Mouse (Mus musculus): Measurements from ENCODE around the gene Ntn4.
A peak's percentile ranks its signal among the peaks of the same experiment; 100 is the strongest.

Ntn4 gene

DNA sequence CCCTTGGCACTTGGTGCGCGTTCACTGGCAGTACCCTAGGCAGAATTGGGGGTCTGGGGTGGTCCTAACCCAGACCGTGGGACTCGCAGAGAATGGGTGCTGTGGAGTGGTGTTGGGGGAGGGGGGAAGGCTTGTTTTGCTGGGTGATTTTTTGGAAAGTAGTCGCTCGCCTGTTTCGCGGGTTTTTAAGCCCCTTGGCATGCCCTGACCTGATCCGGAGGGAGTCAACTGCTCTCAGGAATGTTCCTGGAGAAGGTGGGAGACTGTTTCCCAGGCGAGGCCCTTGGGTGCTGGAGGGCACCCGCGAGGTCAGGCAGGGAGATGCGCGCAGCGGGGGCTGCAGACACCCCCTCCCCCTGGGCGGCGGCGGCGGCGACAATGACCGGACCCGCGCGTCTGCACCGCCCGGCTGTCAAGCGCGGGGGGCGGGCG lies at the start of gene Ntn4:
Gene Ntn4 (plus strand): TSS at position 161 of the 432 bp plus-strand sequence.
- peak in 1 of 2 experiments; percentile 64 for DNase-seq

DNA sequence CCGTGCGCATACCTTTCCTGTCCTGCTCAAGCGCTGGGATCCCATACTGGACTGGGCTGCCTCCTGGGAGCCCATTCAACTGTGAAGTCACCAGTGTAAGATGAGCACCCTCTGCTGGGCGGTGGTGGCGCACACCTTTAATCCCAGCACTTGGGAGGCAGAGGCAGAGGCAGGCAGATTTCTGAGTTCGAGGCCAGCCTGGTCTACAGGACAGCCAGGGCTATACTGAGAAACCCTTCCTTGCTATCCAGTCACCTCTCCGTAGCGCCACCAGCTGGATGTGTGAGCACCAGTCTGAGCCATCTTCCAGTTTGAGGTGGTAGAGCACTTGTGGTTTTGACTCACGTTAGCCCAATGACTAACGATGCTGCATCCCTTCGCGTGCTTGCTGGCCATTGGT lies 48.0 kb upstream of the Ntn4 start:
- peak in 1 of 2 experiments; percentile 18 for DNase-seq

DNA sequence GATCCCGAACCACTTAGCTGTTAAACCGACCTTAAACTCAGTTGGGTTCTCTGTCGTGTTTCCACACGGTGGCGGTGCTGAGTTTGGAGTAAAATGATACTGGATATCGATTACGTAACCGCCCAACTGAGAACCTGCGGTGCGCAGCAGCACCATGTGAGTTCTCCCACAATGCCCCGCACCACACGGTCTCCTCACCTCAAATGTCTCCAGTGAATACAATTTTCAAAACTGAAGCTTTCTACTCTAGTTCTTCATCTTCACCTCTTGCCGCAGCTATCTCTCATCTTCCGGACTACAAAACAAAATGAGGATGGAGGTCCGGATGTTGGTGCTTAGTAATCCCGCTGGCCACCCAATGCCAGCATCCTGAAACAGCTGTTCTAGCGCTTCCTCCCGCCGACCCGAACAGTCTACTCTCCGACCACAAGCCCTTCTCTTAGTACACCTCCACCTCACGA lies 46.4 kb upstream of the Ntn4 start:
- DNase-seq, result peak; percentile 85 to 86

DNA sequence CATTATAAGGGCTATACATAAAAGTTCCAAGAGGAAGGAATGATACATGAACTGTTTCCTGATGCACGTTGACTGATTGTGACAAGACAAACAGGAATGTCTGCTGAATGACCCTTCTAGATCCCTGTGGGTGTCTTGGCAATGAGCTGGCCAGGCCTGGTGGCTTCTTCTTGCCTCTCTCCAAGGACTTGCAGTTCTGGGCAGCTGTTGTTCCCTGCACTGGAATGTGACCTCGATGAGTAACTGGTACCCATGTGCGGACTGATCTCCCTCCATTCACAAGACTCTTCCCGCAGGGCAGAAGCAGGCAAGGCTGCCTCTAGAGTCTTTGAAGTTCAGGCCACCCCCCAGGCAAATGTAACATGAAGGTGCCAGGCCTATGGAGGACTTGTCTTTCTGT lies 44.6 kb upstream of the Ntn4 start:
- no peak for DNase-seq

DNA sequence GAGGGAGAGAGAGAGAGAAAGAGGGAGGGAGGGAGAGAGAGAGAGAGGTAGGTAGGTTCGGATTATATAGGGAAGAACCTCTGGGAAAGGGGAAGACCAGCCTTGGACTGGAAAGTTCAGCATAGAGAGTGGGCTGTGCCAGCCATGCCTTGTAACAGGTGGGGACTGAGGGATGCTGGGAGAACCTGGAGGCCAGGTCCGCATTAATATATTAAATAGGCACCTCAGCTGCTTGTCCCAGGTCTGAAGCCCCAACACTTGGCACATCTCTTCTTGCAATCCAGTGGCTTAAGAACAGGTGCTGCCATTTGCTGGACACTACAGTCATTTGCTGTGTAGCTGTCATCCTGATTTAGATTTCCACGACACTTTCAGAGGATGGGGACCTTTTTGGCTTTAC lies 43.8 kb upstream of the Ntn4 start:
- DNase-seq, result no peak

DNA sequence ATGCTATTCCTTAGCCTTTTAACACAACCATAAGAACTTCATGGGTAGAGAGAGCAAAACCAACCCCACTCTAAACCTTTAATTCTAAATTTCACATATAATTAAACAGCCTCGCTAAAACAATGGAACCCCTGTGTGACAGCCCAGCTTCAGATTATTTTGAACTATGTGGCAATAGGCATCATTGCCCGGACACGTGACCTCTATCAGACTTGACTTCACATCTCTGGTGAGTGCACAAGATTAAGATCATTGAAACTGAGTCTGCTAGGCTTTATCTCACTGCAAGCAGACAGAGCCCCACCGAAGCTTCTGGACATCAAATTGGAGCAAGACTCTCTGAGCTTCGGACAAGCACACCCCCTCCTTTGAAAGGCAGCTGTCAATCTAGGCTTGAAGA lies 38.2 kb upstream of the Ntn4 start:
- DNase-seq, result no peak

DNA sequence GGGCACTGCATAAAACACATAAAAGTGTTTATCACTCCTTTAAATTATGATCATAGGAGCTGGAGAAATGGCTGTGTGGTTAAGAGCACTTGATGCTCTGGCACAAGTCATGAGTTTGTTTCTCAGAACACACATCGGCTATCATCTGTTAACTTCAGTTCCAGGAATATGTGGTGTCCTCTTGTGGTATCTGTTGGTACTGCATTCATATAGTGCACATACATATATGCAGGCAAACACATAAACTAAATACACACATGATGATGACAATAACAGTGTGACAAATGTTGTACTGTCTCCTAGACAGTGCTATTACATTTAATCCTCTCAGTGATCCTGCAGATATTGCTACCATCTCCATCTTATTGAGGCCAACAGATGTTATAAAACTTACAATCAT lies 37.2 kb upstream of the Ntn4 start:
- DNase-seq, result no peak

DNA sequence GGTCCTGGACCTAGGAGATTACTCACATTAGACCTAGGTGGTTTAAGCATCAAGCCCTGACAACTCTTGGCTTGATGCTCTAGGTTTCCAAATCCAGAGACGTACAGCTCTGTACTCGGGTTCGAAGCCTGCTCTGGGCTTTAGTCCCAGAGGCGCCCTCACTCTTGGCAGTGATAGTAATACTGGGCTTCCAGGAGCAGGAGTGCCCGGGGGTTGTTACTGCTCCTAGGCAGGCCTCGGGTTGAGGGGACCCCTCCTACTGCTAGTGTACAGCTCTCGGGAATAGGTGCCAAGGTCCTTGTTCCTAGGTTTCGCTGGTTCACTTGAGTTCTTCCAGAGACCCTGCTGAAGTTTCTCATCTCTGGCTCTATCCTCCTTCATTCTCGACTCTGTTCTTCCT lies 34.2 kb upstream of the Ntn4 start:
- no peak for DNase-seq

DNA sequence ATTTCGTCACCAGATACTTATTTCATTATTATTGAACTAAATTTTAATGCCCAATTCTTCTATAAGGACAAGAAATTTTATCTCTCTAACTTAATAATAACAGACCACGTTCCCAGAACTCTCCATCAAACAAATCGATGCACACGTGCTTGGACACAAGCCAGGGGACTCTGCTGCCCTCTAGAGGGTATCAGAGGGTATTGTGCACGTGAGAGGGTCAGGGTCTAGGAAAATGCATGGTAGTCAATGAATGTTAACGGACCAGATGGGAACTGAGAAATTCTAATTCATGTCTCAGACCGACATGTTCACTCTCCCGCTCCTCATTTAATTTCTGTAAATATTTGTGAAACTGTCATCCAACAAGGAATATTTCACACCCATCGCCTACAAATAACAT lies 32.4 kb upstream of the Ntn4 start:
- no peak for DNase-seq

DNA sequence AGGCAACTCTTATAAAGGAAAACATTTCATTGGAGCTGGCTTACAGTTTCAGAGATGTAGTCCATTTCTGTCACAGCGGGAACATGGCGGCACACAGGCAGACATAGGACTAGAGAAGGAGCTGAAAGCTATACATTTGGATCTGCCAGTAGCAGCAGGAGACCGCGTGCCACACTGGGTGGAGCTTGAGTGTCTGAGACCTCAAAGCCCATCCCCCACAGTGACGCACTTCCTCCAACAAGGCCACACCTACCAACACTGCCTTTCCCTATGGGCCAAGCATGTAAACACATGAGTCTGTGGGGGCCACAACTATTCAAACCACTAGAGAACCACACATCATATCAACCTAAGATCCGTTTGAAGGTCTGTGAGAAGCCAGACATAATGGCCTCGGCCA lies 31.2 kb upstream of the Ntn4 start:
- no peak for DNase-seq

DNA sequence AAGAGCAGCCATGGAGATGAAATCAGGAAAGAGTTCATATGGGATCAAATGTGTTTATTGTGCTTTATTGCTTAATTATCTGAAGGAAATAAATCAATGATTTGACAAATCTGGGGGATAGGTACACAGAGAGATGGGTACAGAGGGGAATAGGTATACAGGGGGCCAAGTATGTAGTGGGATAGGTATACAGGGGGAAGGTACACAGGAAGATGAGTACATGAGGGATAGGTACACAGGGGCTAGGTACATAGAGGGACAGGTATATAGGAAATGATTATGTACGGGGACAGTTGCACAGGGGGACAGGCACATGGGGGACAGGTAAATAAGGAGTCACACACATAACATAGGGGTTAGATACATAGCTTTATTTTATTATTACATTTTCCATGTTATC lies 29.6 kb upstream of the Ntn4 start:
- no peak for DNase-seq

DNA sequence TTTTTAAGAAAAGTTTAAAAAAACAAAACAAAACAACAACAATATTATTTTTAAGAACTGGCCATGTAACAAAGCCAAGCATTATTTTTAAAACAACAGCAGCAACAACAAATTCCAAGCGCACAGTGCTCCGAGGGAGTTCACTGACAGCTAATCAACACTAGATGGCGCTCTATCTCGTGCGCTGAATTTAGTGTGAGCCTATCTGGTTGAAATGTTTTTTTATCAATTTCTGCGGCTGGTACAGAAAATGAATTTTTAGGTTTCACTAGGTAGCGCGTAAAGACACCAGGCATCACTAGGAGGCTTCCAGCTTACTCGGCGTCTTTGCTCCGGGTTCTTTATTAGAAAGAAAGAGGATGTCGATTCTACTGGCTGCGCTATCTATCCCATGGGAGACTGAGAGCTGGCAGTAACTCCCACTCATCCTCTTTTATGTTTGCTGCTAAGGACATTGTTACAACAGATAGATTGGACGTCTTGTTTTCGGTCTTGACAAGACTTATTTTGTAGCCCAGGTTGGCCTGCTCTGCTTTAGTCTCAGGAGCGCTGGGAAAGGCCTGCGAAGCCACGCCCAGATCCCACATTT lies 29.0 kb upstream of the Ntn4 start:
- DNase-seq, result peak in 1 of 2 experiments; percentile 42

DNA sequence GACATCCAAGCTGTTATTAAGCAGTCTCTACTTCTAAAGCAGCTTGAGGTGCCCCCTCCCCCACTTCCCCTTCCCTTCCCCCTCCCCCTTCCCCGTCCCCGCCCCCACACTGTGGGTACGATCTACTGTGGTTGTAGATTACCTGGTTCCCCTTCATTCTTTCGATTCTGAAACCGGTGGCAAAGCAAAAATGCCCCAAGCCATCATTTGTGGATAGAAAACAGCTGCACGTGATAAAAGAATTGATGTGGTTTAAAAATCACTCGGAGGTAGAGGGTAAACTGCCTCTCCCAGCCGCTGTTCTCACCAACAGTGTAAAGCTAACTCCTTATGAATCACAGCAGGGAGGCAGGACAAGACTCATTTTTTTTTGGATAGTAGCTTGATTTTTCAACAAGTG lies 25.6 kb upstream of the Ntn4 start:
- DNase-seq, result no peak

DNA sequence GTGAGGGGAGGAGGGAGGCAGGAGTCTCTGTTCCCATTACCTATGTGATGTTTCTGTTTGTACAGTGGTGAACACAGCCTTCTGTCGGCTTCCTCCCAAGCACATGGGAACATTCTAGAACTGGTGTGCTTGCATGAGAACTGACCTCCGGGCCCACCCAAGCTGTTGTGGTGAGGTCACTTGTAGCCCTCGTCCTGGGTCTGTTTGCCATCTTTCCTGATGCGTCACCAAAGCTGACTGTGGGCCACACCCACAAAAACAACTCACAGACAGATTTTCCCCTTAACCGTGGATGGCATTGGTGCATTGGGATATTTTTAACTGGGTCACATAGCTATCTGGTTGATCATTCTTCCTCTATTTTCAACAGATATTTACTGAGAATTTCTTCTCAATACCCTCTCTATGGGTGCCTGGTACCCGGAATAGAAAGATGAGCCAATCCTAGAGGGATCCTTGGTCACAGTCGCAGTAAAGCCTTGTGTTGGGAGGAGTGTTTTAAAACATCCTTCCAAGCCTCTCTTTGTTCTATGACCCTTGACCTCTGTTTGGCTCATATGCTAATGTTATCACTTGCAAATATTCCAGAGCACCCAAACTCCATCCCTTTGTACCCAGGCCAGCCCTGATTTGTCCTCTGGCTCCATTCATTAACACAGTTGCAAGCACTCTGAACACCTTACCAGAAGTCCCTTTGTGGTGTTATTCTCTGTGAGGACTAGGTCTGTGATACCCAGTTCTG lies 19.9 kb upstream of the Ntn4 start:
- peak; percentile 13 to 20 for DNase-seq

DNA sequence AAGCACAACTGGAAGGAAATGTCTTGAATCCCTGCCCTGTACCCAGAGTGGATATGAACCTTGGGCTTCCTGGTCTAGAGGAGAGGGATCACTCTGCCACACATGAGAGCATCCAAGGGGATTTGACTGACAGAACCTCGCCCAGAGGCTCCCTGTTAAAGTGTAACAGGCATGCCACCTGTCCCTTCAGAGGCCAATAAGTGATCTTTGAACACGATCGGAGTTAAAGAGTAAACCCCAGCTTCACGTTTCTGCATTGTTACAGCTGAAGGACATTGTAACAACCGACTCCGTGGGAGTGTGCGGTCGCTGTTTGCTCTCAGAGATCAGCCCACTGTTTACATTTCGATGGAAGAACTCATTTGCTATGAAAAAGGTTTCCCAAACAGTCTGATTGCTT lies 16.8 kb upstream of the Ntn4 start:
- no peak for DNase-seq

DNA sequence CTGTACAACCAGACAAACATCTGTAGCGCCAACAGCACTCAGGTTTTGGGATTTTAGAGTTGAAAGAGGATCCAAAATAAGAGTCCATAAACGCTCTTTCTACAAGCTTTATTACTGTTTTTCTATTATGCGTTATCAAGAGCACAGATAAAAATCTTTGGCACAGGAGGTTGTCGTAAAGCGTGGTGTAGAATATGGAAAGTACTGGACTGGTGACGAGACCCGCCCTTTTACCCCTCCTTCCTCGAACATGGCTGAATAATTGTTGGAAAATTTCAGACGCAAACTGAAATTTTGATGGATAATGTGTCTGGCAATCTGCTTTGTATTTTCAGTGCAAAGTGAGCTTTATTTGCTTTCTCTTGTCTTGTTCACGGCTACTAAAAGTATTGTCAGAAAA lies 16.3 kb upstream of the Ntn4 start:
- DNase-seq, result no peak

DNA sequence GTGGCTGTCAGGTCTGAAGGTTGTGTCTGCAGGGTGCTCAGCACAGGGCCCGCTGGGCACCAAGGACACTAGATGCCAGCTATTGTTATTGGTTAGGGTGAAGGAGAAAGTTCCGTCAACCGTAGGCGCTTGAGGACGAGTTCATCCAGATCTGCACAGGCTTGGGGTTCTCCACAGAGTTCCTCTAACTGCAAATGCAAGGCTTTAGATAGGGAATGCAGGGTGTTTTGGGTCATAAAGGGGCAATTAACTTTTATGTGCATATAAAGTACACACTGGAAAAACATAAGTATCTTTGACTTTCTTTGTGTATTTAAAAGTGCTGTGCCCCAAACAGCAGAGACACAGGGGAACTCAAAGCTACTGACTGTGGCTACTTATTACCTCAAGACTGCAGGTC lies 10.2 kb upstream of the Ntn4 start:
- no peak for DNase-seq

DNA sequence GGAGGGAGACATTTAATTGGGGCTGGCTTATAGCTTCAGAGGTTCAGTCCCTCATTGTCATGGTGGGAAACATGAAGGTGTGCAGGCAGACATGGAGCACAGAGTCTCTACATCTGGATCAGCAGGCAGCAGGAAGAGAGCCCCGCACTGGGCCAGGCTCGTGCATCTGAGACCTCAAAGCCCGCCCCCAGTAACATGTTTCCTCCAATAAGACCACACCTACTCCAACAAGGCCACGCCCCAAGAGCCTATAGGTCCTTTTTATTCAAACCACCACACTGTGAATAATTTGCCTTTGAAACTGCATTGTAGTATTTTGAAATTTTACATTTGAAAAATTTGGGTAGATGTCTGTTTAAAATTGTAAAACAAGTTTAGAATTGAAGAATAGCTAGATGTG lies 8.4 kb upstream of the Ntn4 start:
- no peak for DNase-seq

DNA sequence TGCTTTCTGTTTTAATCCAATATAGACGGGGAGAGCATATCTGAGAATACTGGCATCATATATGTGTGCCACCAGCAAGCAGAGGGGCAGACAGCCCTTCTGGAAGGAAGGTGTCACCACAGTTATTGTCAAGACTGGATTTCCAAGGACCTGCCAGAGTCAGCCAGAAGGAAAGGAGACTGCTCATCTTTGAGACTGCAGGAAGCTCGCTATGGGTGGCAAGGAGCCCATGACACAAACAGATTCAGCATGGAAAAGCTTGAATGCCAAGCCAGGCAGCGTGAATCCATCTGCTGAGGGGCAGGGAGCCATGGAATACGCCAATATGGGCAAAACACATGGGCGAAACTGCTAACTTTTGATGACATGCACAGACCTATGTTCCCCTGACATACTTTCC lies 6.9 kb upstream of the Ntn4 start:
- no peak for DNase-seq

DNA sequence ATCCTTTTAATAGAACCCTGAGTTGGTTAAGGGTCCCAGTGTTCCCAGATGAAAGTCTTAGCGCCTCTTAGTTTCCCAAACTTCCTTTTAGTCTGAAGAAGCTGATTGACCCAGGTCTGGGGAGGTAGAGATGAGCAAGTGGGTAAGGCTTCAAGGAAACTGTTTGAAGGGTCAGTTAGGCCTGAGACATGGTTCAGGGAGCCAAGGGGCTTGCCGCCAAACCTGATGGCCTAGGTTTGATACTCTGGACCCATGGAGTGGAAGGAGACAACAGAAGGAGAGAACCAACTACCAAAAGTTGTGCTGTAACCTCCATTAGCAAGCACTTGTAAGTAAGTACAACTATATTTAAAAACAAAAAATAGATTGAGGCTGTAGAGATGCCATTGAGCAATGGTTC lies 6.5 kb upstream of the Ntn4 start:
- no peak for DNase-seq

DNA sequence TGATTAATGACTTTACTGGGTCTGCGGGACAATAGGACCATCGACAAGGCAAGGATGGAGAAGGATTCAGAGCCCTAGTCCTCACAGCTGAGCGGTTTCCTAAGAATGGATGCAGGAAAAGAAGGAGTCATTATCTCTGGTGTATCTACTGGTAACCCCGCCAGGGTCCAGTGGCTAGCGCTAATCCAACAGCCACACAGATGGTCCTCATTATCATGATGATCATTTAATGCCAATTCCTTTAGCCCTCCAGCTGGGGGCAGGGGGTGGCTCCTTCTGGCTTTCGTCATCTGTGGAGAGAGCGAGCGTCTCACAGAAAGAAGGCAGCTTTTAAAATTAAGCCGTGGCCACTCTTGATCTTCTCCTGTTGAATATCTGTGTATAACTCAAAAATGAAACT lies 4.5 kb upstream of the Ntn4 start:
- DNase-seq, result no peak

DNA sequence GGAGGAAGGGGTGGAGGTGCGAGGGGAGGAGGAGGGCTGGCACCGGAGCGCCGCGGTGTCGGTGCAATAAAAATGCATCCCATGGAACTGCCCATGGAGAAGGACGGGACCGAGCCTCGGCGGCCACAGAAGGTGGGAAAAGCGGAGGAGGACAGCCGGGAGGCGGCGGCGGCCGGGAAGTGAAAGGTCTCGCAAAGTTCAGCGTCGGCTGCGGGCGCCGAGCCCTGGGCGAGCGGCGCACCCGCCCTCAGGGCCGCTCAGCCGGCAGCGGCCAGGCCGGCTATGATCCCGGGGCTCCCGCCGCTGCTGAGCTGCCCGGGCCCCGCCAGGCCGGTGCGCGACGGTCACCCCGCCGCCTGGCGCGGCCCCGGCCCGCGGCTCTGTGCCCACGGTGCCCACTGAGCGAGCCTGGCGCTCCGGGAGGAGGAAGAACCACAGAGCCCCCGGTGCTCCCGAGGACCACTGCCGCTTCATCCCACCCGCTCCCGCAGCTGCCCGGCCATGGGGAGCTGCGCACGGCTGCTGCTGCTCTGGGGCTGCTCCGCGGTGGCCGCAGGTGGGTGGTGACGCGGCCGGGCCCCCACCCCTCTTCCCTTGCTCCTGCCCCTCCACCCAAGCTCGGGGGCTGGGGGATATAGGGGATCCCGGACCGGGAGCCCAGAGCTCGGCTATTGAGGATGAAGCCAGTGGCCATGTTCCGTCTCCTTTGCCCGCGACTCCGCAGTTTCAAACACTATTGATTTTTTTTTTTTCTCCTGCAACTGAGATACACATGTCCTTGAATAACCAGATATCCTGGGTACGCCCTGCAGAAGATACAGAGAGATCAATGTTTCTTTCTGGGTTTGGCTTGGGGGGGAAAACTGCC lies 706 bp downstream of the Ntn4 start:
- peak in 1 of 2 experiments; percentile 60 for DNase-seq

DNA sequence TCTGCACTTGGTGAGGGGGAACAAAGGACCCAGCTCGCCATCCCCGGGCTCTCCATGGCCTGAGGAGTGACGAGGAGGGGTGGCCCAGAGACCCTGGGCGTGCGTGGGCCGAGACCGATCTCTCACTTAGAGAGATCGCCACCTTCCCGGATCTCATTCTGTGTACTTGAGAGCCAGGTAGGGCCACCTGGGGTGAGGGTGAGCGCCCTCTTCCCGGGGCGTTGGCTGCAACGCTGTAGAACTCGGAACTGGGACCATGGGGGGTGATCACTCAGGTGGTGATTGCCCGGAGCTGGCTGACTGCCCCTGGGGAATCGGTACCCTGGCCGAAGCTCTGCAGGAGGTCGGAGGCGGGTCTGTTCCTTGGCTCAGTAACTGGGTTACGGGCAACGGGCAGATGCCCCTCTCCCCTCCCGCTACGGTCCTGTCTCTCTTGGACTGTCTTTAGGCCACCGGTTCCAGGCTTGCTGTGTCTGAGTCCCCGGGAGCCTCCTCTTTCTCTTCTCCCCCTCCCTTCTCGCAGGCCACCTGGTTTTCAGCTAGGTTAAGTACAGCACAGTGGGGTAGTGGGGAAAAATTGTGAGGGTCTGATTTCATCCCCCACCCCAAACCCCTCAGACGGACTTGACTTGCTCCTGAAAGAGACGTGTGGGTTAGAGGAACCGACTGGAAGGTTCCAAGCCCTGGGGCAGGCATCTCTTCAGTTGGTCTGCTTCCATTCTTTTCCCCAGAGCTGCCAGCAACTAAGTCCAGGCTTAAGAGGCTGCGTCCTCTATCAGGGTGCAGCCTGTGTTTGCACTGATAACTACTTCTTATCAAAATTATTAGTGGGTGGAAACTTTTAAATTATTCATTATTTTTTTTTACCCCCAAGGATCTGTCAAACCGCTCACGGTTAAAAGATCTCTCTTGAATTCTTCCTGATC lies 1.6 kb downstream of the Ntn4 start:
- peak; percentile 32 to 50 for DNase-seq

Data from lung, adult 18-20 months (tissue).